Mouse (Mus musculus): ENCODE results near the gene Csnk2a2.

The Csnk2a2 gene

GRCm38 (mm10) chr8:95487800-95488697 lies 1.8 kb downstream of the Csnk2a2 start:
- no peak for DNase-seq (ENCODE audit: low spot score)

- no peak for DNase-seq (ENCODE audit: low spot score)
Measured at GRCm38 (mm10) chr8:95470008-95470407, 19.8 kb downstream of the Csnk2a2 start.

GRCm38 (mm10) chr8:95468995-95469394 lies 20.8 kb downstream of the Csnk2a2 start:
- DNase-seq (ENCODE audit: low spot score): no peak

- DNase-seq (ENCODE audit: low spot score): no peak
Measured at GRCm38 (mm10) chr8:95466543-95466942, 23.3 kb downstream of the Csnk2a2 start.

GRCm38 (mm10) chr8:95452518-95452917 lies 37.3 kb downstream of the Csnk2a2 start:
- no peak for DNase-seq (ENCODE audit: low spot score)

- no peak for DNase-seq (ENCODE audit: low spot score)
Measured at GRCm38 (mm10) chr8:95450271-95450670, 39.6 kb downstream of the Csnk2a2 start.

- DNase-seq (ENCODE audit: low spot score): no peak
Measured at GRCm38 (mm10) chr8:95447661-95448060, 42.2 kb downstream of the Csnk2a2 start.

- no peak for DNase-seq (ENCODE audit: low spot score)
Measured at GRCm38 (mm10) chr8:95445042-95445441, 44.8 kb downstream of the Csnk2a2 start.

GRCm38 (mm10) chr8:95441491-95442039 lies 48.3 kb downstream of the Csnk2a2 start:
- DNase-seq (ENCODE audit: low spot score): no peak

GRCm38 (mm10) chr8:95440168-95440709 lies 49.6 kb downstream of the Csnk2a2 start:
- DNase-seq (ENCODE audit: low spot score): no peak

- no peak for DNase-seq (ENCODE audit: low spot score)
Measured at GRCm38 (mm10) chr8:95439421-95439820, 50.4 kb downstream of the Csnk2a2 start.

GRCm38 (mm10) chr8:95437341-95437992 lies 52.4 kb downstream of the Csnk2a2 start:
- DNase-seq (ENCODE audit: low spot score): no peak

GRCm38 (mm10) chr8:95435930-95436329 lies 53.9 kb downstream of the Csnk2a2 start:
- no peak for DNase-seq (ENCODE audit: low spot score)

GRCm38 (mm10) chr8:95435471-95435870 lies 54.4 kb downstream of the Csnk2a2 start:
- no peak for DNase-seq (ENCODE audit: low spot score)

- DNase-seq (ENCODE audit: low spot score): peak; percentile 99
Measured at GRCm38 (mm10) chr8:95434686-95435439, 55.0 kb downstream of the Csnk2a2 start, which contains the start of gene Cfap20. Gene Cfap20, minus strand, starts transcription at chr8:95434869.

- DNase-seq (ENCODE audit: low spot score): no peak
Measured at GRCm38 (mm10) chr8:95434233-95434632, 55.6 kb downstream of the Csnk2a2 start.

- DNase-seq (ENCODE audit: low spot score): no peak
Measured at GRCm38 (mm10) chr8:95433124-95433523, 56.7 kb downstream of the Csnk2a2 start.

- DNase-seq (ENCODE audit: low spot score): no peak
Measured at GRCm38 (mm10) chr8:95432471-95432870, 57.4 kb downstream of the Csnk2a2 start.

GRCm38 (mm10) chr8:95429945-95430344 lies 59.9 kb downstream of the Csnk2a2 start:
- no peak for DNase-seq (ENCODE audit: low spot score)

- DNase-seq (ENCODE audit: low spot score): peak; percentile 58
Measured at GRCm38 (mm10) chr8:95427594-95428535, 62.0 kb downstream of the Csnk2a2 start.
